Mouse (Mus musculus) left cerebral cortex, adult 11 months (tissue): Measurements from ENCODE around the gene Ccdc155.

Experiments
- DNase-seq: peaks from one replicate; pipeline ENCODE4 v3.0.0; 2022; ENCODE audit warnings: low spot score

Gene Ccdc155

GRCm38 (mm10) chr7:45144368-45145174, 60.1 kb downstream of the Ccdc155 start:
- no peak for DNase-seq

DNA sequence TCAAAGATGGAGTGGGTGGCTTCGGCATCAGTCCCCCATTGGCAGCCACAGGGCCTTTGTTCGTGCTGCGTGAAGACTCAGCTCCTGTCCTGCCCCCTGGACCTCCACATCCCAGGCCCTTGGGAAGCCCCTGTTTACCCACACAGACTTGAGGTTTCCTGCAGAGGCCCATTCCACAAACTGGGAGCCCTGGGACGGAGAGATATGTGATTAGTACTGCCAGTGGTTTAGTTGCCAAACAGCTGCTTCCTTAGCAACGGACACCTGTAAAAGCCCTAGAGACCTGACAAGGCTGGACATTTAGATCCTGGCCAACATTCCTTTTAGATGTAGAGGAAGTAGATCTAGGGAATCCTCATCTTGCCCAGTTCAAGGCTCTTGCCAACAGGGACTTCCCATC, 62.8 kb downstream of the Ccdc155 start:
- no peak for DNase-seq

DNA sequence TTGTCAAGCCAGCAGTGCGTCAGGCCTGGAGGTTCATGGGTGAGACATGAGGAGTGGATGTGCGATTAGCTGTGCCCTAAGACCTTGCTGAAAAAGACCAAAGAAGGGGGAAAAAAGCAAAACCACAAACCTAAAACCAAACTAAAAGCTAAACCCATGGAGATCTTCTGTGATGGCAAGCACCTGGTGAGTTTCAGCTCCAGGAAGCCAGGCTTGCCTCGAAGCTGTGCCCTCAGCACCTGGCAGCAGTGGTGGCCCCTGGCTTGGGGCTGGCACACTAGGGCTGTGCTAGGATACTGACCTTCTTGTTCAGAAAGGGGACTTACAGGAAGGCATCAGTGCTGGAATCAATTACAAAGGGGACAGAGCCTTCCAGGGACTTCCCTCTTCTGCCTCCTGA, 63.4 kb downstream of the Ccdc155 start:
- DNase-seq = no peak

DNA sequence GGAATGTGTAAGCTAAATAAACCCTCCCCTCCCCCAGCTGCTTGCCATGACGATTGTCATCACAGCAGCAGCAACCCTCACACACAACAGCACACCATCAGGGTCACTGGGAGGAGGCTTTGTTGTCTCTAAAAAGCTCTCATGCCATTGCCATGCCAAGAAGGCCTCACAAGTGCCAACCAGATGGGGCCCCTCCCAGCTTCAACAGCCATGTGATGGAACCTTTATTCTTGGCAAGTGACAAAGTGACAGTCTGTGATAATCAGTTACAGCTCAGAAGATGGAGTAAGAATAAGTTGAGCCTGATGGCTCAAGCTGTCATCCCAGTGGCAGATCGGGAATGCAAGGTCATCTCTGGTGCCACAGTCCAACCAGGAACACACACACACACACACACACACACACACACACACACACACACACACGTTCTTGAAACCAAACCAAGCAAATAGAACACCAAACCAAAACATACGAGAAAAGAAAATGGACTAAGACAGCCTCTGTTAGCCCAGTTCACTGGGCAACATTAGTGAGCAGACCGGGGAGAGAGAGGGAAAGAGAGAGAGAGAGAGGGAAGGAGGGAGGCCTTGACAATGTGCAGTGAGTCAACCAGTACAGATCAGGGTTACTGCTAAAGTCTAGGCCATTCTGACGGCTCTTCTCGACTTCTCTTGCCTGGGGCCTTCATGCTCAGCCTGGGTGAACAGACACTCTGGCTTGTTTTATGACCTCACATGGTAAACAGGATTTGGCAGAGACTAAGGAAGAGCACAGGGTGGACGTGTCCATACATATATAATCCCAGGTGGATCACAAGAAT, 64.6 kb downstream of the Ccdc155 start:
- DNase-seq = no peak

- DNase-seq = no peak
Observed at GRCm38 (mm10) chr7:45138403-45138802, 66.3 kb downstream of the Ccdc155 start.

- DNase-seq = no peak
Observed at GRCm38 (mm10) chr7:45137171-45138006, 67.3 kb downstream of the Ccdc155 start.

- peak; percentile 83 for DNase-seq
Observed at GRCm38 (mm10) chr7:45135993-45136567, 68.6 kb downstream of the Ccdc155 start, which contains the start of the genes Gm45713 and Flt3l. Gene Gm45713, minus strand, starts transcription at chr7:45136231. Gene Flt3l, minus strand, starts transcription at chr7:45136432.

DNA sequence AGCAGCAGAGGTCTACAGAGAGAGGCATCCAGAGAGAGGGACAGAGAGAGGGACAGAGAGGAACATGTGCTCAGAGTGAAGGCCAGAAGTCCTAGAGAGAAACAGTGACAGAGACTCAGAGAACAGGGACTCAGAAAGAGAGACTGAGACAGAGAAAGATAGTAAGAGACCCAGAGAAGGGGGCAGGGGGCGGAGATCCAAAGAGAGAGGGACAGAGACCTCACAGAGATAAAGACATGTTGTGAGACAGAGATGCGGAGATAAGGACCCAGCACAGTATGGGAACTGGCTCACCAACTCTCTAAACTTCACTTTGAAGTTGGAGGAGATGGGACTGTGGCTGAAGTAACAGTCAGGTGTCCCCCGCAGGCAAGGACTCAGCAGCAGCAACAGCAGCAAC, 69.3 kb downstream of the Ccdc155 start:
- no peak for DNase-seq

DNA sequence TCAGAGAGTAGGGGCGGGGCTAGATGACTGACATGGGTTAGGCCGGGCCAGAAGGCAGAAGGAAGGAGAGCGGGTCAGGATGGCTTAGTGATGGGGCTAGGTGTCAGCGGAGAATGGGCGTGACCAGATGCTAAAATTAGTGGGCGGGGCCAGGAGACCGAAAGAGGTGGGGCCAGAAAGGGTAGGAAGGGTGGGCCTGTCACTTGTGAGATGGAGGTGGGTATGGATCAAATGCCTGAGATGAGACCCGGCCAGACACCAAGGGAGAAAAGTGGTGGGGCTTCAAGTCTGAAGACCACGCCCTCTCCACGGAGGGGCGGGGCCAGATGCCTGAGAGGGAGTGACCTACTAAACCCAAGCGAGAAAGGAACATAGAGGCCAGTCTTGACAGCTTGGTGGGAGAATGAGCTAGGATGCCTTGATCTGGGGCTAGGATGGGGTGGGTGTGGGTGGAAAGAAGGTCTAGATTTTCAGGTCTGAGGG, 70.1 kb downstream of the Ccdc155 start:
- no peak for DNase-seq
